Mouse (Mus musculus): ENCODE measurements around the gene Cep104. TPM values are rescaled to one million over a fixed set of nuclear protein-coding genes. Genes with fewer than 3 reads are reported as not detected.

The Cep104 gene
- 1 to 10 TPM; 6.6 to 6.8 TPM for total RNA-seq (2023)

DNA sequence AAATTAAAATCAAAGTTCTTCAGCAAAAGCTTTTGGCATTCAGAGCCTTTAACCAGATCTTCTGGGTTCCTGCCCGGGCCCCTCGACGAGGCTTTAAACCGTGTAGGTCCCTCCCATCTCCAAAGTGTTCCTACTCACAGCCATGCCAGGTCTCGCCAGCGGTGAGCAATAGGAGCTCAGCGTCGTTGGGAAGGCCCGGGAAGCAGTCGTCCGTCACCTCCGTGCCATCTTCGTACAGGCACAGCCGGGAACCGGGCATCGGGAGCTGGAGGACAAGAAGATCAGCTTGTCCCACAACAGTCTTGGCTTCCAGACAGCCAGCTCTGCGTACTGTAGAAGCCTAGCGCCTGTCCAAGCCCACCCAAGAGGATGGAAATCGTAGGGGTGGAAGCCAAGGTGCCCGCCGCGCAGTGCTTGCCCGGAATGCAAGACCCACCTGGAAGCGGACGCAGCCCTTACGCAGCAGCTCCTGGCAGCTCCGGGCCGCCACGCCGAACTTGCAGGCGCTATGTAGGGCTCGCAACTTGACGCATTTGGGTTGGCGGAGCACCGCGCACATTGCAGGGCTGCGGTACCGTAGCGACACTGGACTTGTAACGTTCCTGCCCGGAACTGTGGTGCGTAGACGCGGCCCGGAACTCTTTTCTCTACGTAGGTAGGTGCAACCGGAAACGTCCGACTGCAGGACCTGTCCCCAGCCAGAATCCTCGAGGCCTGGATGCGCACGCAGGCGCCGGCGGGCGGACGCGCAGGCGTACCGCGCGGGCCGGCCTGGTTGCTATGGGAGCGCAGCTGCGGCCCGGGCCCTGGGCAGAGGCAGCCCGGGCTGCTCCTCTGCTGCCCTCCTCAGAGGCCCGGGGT is at the start of gene Cep104, which contains the start of gene Dffb:
Cep104 (plus strand) TSS at position 764 of the 861 bp plus-strand sequence.
Dffb (minus strand) TSS at position 696 of the 861 bp plus-strand sequence.

DNA sequence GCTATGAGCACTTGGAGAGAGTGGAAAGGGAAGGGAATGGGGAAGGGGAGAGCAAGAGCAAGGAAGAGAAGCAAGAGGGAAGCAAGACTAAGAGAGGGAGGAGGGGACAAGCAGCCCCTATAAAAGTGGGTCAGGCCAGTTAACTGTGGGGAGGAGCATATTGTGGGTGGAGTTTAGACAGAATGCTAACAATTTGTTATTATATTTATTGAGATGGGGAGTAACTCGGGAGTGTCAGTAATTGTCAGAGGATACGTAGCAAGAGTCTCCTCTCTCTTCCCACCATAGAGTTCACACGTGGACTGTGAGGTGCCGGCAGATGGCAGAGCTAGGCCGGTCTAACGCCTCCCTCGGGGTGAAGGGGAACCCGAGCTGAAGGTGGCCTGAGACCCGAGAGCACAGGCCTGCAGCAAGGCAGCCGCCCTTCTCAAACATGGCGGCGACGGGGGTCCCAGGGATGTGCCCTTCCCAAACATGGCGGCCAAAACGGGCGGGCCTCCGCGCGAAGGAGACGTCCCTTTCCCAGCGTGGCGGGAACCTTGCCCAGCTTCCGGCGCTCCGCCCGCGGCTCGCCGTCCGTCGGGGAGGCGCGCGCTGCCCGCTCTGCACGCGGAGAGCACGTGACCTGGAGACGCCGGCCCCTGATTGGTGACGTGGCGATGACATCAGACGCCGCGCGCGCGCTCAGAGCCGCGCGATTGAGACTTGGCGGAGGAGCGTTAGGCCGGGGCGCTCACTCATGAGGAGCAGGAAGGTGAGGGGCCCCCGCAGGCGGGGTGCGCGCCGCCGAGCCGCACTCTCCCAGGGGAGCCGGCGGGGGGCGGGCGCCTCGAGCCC is 18.2 kb upstream of the Cep104 start, which contains the start of gene A430005L14Rik:
A430005L14Rik (plus strand) TSS at position 669 of the 837 bp plus-strand sequence.

DNA sequence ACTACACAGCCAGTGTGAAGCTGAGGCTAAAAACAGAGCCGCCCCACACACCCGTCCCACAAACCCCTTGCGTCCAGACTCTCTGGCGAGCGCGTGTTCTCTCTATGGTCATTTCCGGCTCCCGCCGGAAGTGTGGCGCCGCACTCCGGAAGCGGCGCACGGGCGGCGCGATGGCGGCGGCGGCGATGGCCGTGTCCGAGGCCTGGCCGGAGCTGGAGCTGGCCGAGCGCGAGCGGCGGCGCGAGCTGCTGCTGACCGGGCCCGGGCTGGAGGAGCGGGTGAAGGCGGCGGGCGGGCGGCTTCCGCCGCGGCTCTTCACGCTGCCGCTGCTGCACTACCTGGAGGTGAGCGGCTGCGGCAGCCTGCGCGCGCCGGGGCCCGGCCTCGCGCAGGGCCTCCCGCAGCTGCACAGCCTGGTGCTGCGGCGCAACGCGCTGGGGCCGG is 36.7 kb downstream of the Cep104 start, which contains the start of gene Lrrc47:
Lrrc47 (plus strand) TSS at position 86 of the 444 bp plus-strand sequence.

DNA sequence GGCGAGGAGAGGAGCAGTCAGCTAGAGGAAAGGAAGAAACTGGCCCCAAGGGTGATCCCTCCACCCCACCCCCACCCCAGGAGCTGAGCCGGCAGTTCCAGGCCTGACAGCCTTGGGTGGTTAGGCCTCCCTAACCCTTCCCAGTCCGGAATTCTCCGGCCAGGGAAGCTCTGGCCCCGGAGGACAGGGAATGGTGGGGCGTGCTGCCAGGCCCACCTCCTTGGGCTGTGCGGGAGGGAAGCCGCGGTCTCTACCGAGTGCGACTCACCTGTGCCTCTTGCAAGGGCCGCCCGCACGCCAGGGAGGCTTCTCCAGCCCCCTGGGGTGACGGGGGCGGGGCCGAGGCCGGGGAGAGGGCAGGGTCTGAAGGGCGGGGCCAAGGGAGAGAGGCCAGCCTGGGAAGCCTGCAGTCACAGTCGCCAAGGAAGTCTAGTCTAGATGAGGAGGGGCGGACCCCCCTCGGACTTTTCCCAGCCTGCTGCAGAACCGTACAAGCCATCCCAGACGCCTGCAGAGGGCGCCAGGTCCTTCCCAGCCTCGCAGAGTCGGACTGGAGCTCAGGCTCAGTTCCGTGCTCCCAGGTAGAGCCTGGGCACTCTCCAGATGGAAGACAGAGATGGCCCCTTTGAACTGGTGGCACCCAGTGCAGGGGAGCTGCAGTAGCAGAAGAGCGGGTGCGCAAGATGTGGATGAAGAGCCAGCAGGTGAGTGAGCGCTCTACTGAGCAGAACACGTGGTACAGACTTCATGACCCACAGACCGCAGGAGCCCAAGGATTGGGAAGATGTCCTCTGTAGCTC is 50.8 kb downstream of the Cep104 start, which contains the start of gene Smim1:
Smim1 (minus strand) TSS at position 590 of the 800 bp plus-strand sequence.

DNA sequence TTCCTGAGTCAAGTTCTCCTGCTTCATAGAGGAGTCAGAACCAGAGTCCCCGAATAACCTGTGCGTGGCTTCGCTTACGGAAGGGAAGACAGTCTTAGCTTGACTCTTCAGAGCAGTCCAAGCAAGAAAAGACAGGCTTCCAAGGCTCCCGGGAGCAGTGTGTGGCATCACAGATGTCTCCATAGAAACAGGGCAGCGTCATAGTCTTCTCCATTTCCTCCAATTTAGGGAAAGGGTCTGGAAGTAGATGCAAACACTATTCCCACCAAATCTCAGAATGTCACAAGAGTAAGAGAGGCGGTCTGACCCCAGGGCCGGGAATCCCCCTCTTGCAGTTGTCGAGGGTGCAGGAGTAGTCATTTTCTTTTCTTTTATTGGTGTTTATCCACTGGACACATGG is 67.6 kb downstream of the Cep104 start, which contains the start of gene Ccdc27:
Ccdc27 (minus strand) TSS at position 101 of the 400 bp plus-strand sequence.

Other genes starting within 250 kb of the Cep104 start
- 10 to 100 TPM; 12.7 to 21.4 TPM for gene A430005L14Rik, start 18.0 kb upstream of the Cep104 start, total RNA-seq (2023)
- 10 to 100 TPM in 1 of 2 experiments, 1 to 10 TPM in 1; 10.0 to 13.1 TPM for gene Dffb, start 68 bp upstream of the Cep104 start, total RNA-seq (2023)
- 10 to 100 TPM; 27.2 to 30.5 TPM for gene Lrrc47, start 36.5 kb downstream of the Cep104 start, total RNA-seq (2023)
- 10 to 100 TPM; 10.8 to 11.7 TPM for gene Smim1, start 51.0 kb downstream of the Cep104 start, total RNA-seq (2023)
- gene Ccdc27, start 67.5 kb downstream of the Cep104 start, total RNA-seq (2023) = not detected
- gene Trp73, start 165.0 kb downstream of the Cep104 start, total RNA-seq (2023) = not detected
- gene Wrap73, start 167.2 kb downstream of the Cep104 start, total RNA-seq (2023) = 10 to 100 TPM; 10.1 to 10.3 TPM
- 100 to 1,000 TPM; 135 to 139 TPM for gene Tprgl, start 185.5 kb downstream of the Cep104 start, total RNA-seq (2023)
- gene Megf6, start 195.5 kb downstream of the Cep104 start, total RNA-seq (2023) = under 1 TPM in 1 of 2 experiments, not detected in 1; 0.11 TPM